Mouse (Mus musculus) testis, adult 2 months (tissue): ENCODE data around the gene Kmt5a.

Experiments used
- CTCF ChIP-seq: fragments of 200-500 bp; IDR thresholded peaks from 2 replicates; pipeline ENCODE4 v1.5.1; 2012; ENCODE audit warnings: low read depth, mild to moderate bottlenecking, inconsistent platforms, low read length, moderate library complexity; ENCODE audit not compliant: control insufficient read depth, insufficient read depth, insufficient replicate concordance
- POLR2A ChIP-seq: fragments of 200-500 bp; IDR thresholded peaks from 2 replicates; pipeline ENCODE4 v1.6.1; 2012; ENCODE audit warnings: low read depth, mild to moderate bottlenecking, inconsistent platforms, low read length, moderate library complexity; ENCODE audit not compliant: control insufficient read depth

DNA sequence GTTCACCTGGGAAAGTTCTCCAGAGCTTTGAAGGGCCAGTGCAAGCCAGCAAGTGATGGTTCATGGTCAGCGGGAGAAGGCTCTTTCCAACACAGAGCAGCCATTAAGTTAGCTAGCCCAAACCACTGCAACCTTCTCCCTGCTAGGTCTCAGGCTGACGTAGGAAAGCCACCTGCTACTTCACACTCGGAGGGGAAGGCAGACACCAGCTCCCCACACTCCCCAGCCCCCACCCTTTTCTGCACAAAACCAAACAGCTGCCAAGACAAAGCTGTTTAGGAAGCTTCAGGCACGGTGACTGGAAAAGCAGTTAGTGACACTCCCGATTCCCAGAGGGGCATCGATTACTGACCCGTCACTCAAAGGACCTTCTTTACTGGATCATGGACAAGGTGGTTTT lies 55.8 kb downstream of the Kmt5a start:
- TF ChIP-seq CTCF (no peak), POLR2A (no peak)
